Mouse (Mus musculus): ENCODE results near the gene Ankrd22. TPM values are rescaled to one million over a fixed set of nuclear protein-coding genes. Genes with fewer than 3 reads are reported as not detected.

Gene Ankrd22
- total RNA-seq, 2 experiments from 2014 or later, result not detected

GRCm38 (mm10) chr19:34182490-34182889, 16.6 kb upstream of the Ankrd22 start:
- intact Hi-C loops (cut with DNase I), result no loop called here
- no peak for DNase-seq (ENCODE audit: low spot score)

GRCm38 (mm10) chr19:34181234-34181633, 15.4 kb upstream of the Ankrd22 start:
- intact Hi-C loops (cut with DNase I), result no loop called here
- DNase-seq (ENCODE audit: low spot score), result no peak

- intact Hi-C loops (cut with DNase I), result no loop called here
- DNase-seq (ENCODE audit: low spot score), result no peak
Observed at GRCm38 (mm10) chr19:34180316-34180715, 14.5 kb upstream of the Ankrd22 start.

- no peak for DNase-seq (ENCODE audit: low spot score)
- intact Hi-C loops (cut with DNase I), result no loop called here
Observed at GRCm38 (mm10) chr19:34179136-34179535, 13.3 kb upstream of the Ankrd22 start.

- intact Hi-C loops (cut with DNase I), result no loop called here
Observed at GRCm38 (mm10) chr19:34174004-34174403, 8.2 kb upstream of the Ankrd22 start.

GRCm38 (mm10) chr19:34171167-34171566, 5.3 kb upstream of the Ankrd22 start:
- no peak for DNase-seq (ENCODE audit: low spot score)
- intact Hi-C loops (cut with DNase I), result no loop called here

More at GRCm38 (mm10) chr19:34174004-34174403, 8.2 kb upstream of the Ankrd22 start:
- DNase-seq (ENCODE audit: low spot score), result no peak

GRCm38 (mm10) chr19:34169121-34169520, 3.3 kb upstream of the Ankrd22 start:
- no peak for DNase-seq (ENCODE audit: low spot score)
- intact Hi-C loops (cut with DNase I), result no loop called here

GRCm38 (mm10) chr19:34167896-34168661, 2.2 kb upstream of the Ankrd22 start:
- DNase-seq (ENCODE audit: low spot score), result no peak
- intact Hi-C loops (cut with DNase I), result no loop called here

- intact Hi-C loops (cut with DNase I), result no loop called here
- DNase-seq (ENCODE audit: low spot score), result no peak
Observed at GRCm38 (mm10) chr19:34166386-34166785, 533 bp upstream of the Ankrd22 start.

GRCm38 (mm10) chr19:34162693-34163092, 3.2 kb downstream of the Ankrd22 start:
- intact Hi-C loops (cut with DNase I), result no loop called here
- no peak for DNase-seq (ENCODE audit: low spot score)

GRCm38 (mm10) chr19:34153263-34154144, 12.3 kb downstream of the Ankrd22 start:
- intact Hi-C loops (cut with DNase I), result no loop called here

GRCm38 (mm10) chr19:34151909-34152308, 13.9 kb downstream of the Ankrd22 start:
- intact Hi-C loops (cut with DNase I), result no loop called here

More at GRCm38 (mm10) chr19:34153263-34154144, 12.3 kb downstream of the Ankrd22 start:
- DNase-seq (ENCODE audit: low spot score), result no peak

GRCm38 (mm10) chr19:34148421-34148820, 17.4 kb downstream of the Ankrd22 start:
- DNase-seq (ENCODE audit: low spot score), result no peak
- intact Hi-C loops (cut with DNase I), result no loop called here

More at GRCm38 (mm10) chr19:34151909-34152308, 13.9 kb downstream of the Ankrd22 start:
- no peak for DNase-seq (ENCODE audit: low spot score)

- no peak for DNase-seq (ENCODE audit: low spot score)
- intact Hi-C loops (cut with DNase I), result no loop called here
Observed at GRCm38 (mm10) chr19:34139431-34140046, 26.3 kb downstream of the Ankrd22 start.

- intact Hi-C loops (cut with DNase I), result no loop called here
- no peak for DNase-seq (ENCODE audit: low spot score)
Observed at GRCm38 (mm10) chr19:34138720-34139430, 27.0 kb downstream of the Ankrd22 start.

GRCm38 (mm10) chr19:34120107-34120731, 45.6 kb downstream of the Ankrd22 start:
- intact Hi-C loops (cut with DNase I), result no loop called here
- no peak for DNase-seq (ENCODE audit: low spot score)

- intact Hi-C loops (cut with DNase I), result no loop called here
- no peak for DNase-seq (ENCODE audit: low spot score)
Observed at GRCm38 (mm10) chr19:34119653-34120052, 46.2 kb downstream of the Ankrd22 start.

- DNase-seq (ENCODE audit: low spot score), result no peak
- intact Hi-C loops (cut with DNase I), result no loop called here
Observed at GRCm38 (mm10) chr19:34119102-34119501, 46.8 kb downstream of the Ankrd22 start.

- DNase-seq (ENCODE audit: low spot score), result no peak
- intact Hi-C loops (cut with DNase I), result no loop called here
Observed at GRCm38 (mm10) chr19:34104841-34105240, 61.0 kb downstream of the Ankrd22 start.
